Mouse (Mus musculus) G1E (cell line): ENCODE data around the gene Spdya.
"Not testable (repeated sequence)": the region's sequence is repeated elsewhere in the genome, so short reads cannot be mapped to it uniquely, and the experiment has no call there.

Experiments used
- CTCF ChIP-seq: IDR thresholded peaks from 2 replicates; pipeline ENCODE4 v1.5.1; 2012; ENCODE audit warnings: low read depth, low read length, inconsistent platforms, mixed read lengths
- GATA1 ChIP-seq: IDR thresholded peaks from 2 replicates; pipeline ENCODE4 v1.6.1; 2012; ENCODE audit warnings: borderline replicate concordance, low read length, inconsistent platforms, mixed read lengths
- GATA2 ChIP-seq: IDR thresholded peaks from 2 replicates; pipeline ENCODE4 v1.6.1; 2012; ENCODE audit warnings: low read depth, low read length, inconsistent platforms, borderline replicate concordance
- POLR2AphosphoS5 ChIP-seq: IDR thresholded peaks from 2 replicates; pipeline ENCODE4 v1.6.1; 2012; ENCODE audit warnings: low read depth, low read length, inconsistent platforms; ENCODE audit not compliant: insufficient replicate concordance
- TAL1 ChIP-seq: conservative IDR thresholded peaks from 2 replicates; pipeline ENCODE4 v1.6.1; 2012; ENCODE audit warnings: low read depth, low read length, inconsistent platforms, mixed read lengths

DNA sequence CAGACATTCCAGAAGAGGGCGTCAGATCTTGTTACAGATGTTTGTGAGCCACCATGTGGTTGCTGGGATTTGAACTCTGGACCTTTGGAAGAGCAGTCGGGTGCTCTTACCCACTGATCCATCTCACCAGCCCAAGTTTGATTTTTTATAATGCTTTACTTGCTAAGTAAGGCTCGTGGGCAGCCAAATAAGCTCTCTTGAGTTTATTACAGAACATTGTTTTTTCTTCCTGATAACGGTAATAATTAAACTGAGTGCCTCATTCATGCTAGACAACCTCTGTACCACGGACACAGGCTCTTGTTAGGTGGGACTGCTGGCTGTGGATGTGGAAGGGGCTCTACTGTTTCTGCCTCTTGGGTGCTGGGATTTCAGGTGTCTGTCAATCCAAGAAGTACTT lies 87.2 kb downstream of the Spdya start:
- not testable (repeated sequence) for TF ChIP-seq CTCF, TAL1, GATA1, POLR2AphosphoS5, GATA2
